25 mouse cellular contexts compared by ENCODE assay signal in the genomic region with DNA sequence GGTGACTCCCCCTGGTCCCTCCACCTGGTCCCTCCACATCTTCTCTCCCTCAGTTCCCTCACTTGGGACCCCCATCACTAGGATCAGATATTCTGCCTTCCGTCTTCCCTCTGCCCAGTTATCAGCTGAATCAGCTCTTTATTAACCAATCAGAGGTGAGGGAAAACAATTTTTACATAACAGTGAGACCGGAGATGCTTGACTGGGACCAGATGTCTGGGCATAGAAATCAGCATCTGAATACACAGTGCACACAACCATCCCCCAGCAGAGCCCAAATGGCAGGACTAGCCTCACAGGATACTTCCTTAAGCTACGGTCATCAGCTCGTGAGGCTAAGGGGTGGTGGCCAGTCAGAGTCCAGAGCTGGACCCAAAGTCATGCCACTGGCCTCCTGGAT. TPM values are rescaled to one million over a fixed set of nuclear protein-coding genes. Genes with fewer than 3 reads are reported as not detected.
A peak's percentile ranks its signal among the peaks of the same experiment; 100 is the strongest.
DNase-seq lines count a peak whose midpoint lies in the region; ATAC-seq and TF ChIP-seq lines count a peak whose summit lies in the region.
"Had no signal": no experiment of that assay in that cellular context is flagged by ENCODE, and none has a peak within 500 bp of the region (broad histone marks: within the 10 kb centered on the region; RNA-seq: fewer than 3 reads in every experiment).

No protein-coding gene starts in this region.

- peaks cover 6% of the 10 kb centered on the region for H3K4me1 ChIP-seq in heart, adult 2 months (ENCODE audit: control insufficient read depth, insufficient read depth, low read length)
- no peaks in the 10 kb centered on the region for H3K4me1 ChIP-seq in midbrain, embryonic 11.5 days (ENCODE audit: control insufficient read depth, insufficient read depth, low read length)
- peaks cover 3% of the 10 kb centered on the region; the same call in 1 of the 2 replicates for H3K4me1 ChIP-seq in midbrain, embryonic 16.5 days (ENCODE audit: control insufficient read depth, insufficient read depth, low read length)
- H3K4me1 ChIP-seq in forebrain, postnatal 0 days (ENCODE audit: insufficient read depth) = peaks cover 3% of the 10 kb centered on the region; the same call in 1 of the 2 replicates
- H3K4me1 ChIP-seq: liver, embryonic 15.5 days had no signal

- H3K4me3 ChIP-seq in heart, adult 2 months = no peak overlapping the region
- no peak overlapping the region for H3K4me3 ChIP-seq in midbrain, embryonic 11.5 days (ENCODE audit: low read depth, low read length)
- H3K4me3 ChIP-seq in midbrain, embryonic 16.5 days (ENCODE audit: low read depth, low read length) = no peak overlapping the region
- H3K4me3 ChIP-seq in forebrain, postnatal 0 days (ENCODE audit: low read depth, low read length) = no peak overlapping the region
- H3K4me3 ChIP-seq: gastrocnemius, adult 2 months; heart, embryonic 13.5 days; limb, embryonic 15.5 days; liver, embryonic 15.5 days had no signal

- WGBS in heart, adult 2 months = 64% methylated on average over 4 of the region's 4 CpGs
- 59% methylated on average over 4 of the region's 4 CpGs for WGBS in midbrain, embryonic 11.5 days
- 46% methylated on average over 4 of the region's 4 CpGs for WGBS in midbrain, embryonic 16.5 days
- 41% methylated on average over 4 of the region's 4 CpGs for WGBS in forebrain, postnatal 0 days

- H3K27ac ChIP-seq in heart, adult 2 months = no peak overlapping the region
- H3K27ac ChIP-seq in midbrain, embryonic 11.5 days (ENCODE audit: low read depth, low read length) = no peak overlapping the region
- no peak overlapping the region for H3K27ac ChIP-seq in midbrain, embryonic 16.5 days (ENCODE audit: low read length)
- no peak overlapping the region for H3K27ac ChIP-seq in forebrain, postnatal 0 days (ENCODE audit: low read depth, low read length)
- H3K27ac ChIP-seq: gastrocnemius, adult 2 months; heart, embryonic 13.5 days; kidney, postnatal 0 days; limb, embryonic 15.5 days; liver, embryonic 15.5 days had no signal

- ATAC-seq in midbrain, embryonic 11.5 days (ENCODE audit: low FRiP score) = 0 out of 2 replicates have a peak, but pooled peaks have one; percentile 40
- no peak for ATAC-seq in midbrain, embryonic 16.5 days
- ATAC-seq in forebrain, postnatal 0 days = peak; percentile 50
- ATAC-seq: lung, postnatal 0 days had no signal

- no peak overlapping the region for H3K4me2 ChIP-seq in midbrain, embryonic 11.5 days
- no peak overlapping the region for H3K4me2 ChIP-seq in midbrain, embryonic 16.5 days (ENCODE audit: low read length)
- H3K4me2 ChIP-seq in forebrain, postnatal 0 days (ENCODE audit: low read depth) = no peak overlapping the region
- H3K4me2 ChIP-seq: heart, embryonic 13.5 days; limb, embryonic 15.5 days; liver, embryonic 15.5 days had no signal

- no peak for TF ChIP-seq POLR2A in heart, adult 2 months (IDR thresholded peaks at IDR 0.05; ENCODE audit: insufficient read depth, low read depth, low read length)

- H3K27me3 ChIP-seq in heart, adult 2 months (ENCODE audit: control insufficient read depth, insufficient read depth, low read length) = no peaks in the 10 kb centered on the region
- no peaks in the 10 kb centered on the region for H3K27me3 ChIP-seq in midbrain, embryonic 11.5 days (ENCODE audit: control insufficient read depth, insufficient read depth, low read length)
- no peaks in the 10 kb centered on the region for H3K27me3 ChIP-seq in midbrain, embryonic 16.5 days (ENCODE audit: control insufficient read depth, insufficient read depth, low read depth, low read length)
- no peaks in the 10 kb centered on the region for H3K27me3 ChIP-seq in forebrain, postnatal 0 days (ENCODE audit: insufficient read depth, low read length)
- H3K27me3 ChIP-seq: limb, embryonic 15.5 days; liver, embryonic 15.5 days had no signal

- TF ChIP-seq CTCF in heart, adult 2 months (IDR thresholded peaks at IDR 0.05) = no peak
- TF ChIP-seq CTCF in forebrain, postnatal 0 days (IDR thresholded peaks at IDR 0.05; ENCODE audit: low read depth) = no peak

- H3K36me3 ChIP-seq in heart, adult 2 months (ENCODE audit: control insufficient read depth, insufficient read depth, low read length) = no peaks in the 10 kb centered on the region
- no peaks in the 10 kb centered on the region for H3K36me3 ChIP-seq in midbrain, embryonic 11.5 days (ENCODE audit: control insufficient read depth, insufficient read depth, low read length)
- no peaks in the 10 kb centered on the region for H3K36me3 ChIP-seq in midbrain, embryonic 16.5 days (ENCODE audit: control insufficient read depth, insufficient read depth, low read length)
- no peaks in the 10 kb centered on the region for H3K36me3 ChIP-seq in forebrain, postnatal 0 days (ENCODE audit: insufficient read depth)
- H3K36me3 ChIP-seq: G1E; heart, embryonic 13.5 days; limb, embryonic 15.5 days; liver, embryonic 15.5 days had no signal

- no peak overlapping the region for H3K9ac ChIP-seq in heart, adult 2 months (ENCODE audit: low read depth, low read length)
- H3K9ac ChIP-seq in midbrain, embryonic 11.5 days (ENCODE audit: low read length) = no peak overlapping the region
- no peak overlapping the region for H3K9ac ChIP-seq in midbrain, embryonic 16.5 days (ENCODE audit: low read depth, low read length)
- H3K9ac ChIP-seq in forebrain, postnatal 0 days = no peak overlapping the region
- H3K9ac ChIP-seq: heart, embryonic 13.5 days; limb, embryonic 15.5 days; liver, embryonic 15.5 days had no signal

- intact Hi-C loops in heart, adult 2 months (cut with DNase I) = loop anchor here (5.0 kb wide), 1 partner anchor 40 kb away; no protein-coding TSS in a partner anchor

- no peak for TF ChIP-seq EP300 in heart, adult 2 months (IDR thresholded peaks at IDR 0.05; ENCODE audit: insufficient read depth, low read depth, low read length)

- H3K9me3 ChIP-seq in midbrain, embryonic 11.5 days (ENCODE audit: control insufficient read depth, low read length) = no peaks in the 10 kb centered on the region
- H3K9me3 ChIP-seq in midbrain, embryonic 16.5 days (replicated peaks; ENCODE audit: control insufficient read depth, low read length, poor library complexity, severe bottlenecking) = no peaks in the 10 kb centered on the region
- no peaks in the 10 kb centered on the region for H3K9me3 ChIP-seq in forebrain, postnatal 0 days (ENCODE audit: low read length)
- H3K9me3 ChIP-seq: G1E; heart, embryonic 13.5 days; limb, embryonic 15.5 days; liver, embryonic 15.5 days had no signal

- DNase-seq in heart, adult 11 months = peak; percentile 55
- DNase-seq in heart, adult 2 months = no peak
- DNase-seq in midbrain, embryonic 11.5 days (ENCODE audit: low spot score, missing footprints) = no peak
- DNase-seq in WW6 (ENCODE audit: low read depth, low spot score) = peak; percentile 24
- no peak for DNase-seq in forebrain, postnatal 0 days
- no peak for DNase-seq in spleen, adult 12 weeks (ENCODE audit: low spot score)
- DNase-seq: cerebellum, adult 8-10 months; gastrocnemius, adult 2 months; kidney, adult 18-20 months; thymus, postnatal 25 days had no signal

- H3K79me2 ChIP-seq in heart, adult 2 months (replicated peaks; ENCODE audit: control insufficient read depth, insufficient read depth, low read length) = no peaks in the 10 kb centered on the region

RNA-seq across cellular contexts. Expression of a gene that starts 41.6 kb away (rescaled TPM):
- 1,000 to 10,000 TPM in 1 of 2 experiments, 100 to 1,000 TPM in 1; 856 to 1,030 TPM for total RNA-seq in heart, adult 2 months (2021)
- 558 and 706 TPM in 2 replicates for polyA plus RNA-seq in heart, adult 2 months (2012; rRNA removed)
- 274 and 289 TPM in 2 replicates for polyA plus RNA-seq in midbrain, embryonic 11.5 days (2014; fragmentation: Nextera tagmentation; extraction: Ambion mirVana)
- polyA plus RNA-seq in midbrain, embryonic 16.5 days (2015; fragmentation: Nextera tagmentation; extraction: Ambion mirVana) = 300 and 309 TPM in 2 replicates
- 181 and 182 TPM in 2 replicates for total RNA-seq in forebrain, postnatal 0 days (2014; rRNA removed)
- polyA plus RNA-seq in forebrain, postnatal 0 days (2015; fragmentation: Nextera tagmentation; extraction: Ambion mirVana) = 335 and 345 TPM in 2 replicates

RNA-seq across cellular contexts. Expression of a gene that starts 52.8 kb away (rescaled TPM):
- not detected for total RNA-seq in heart, adult 2 months (2021)
- not detected in 2 replicates for polyA plus RNA-seq in heart, adult 2 months (2012; rRNA removed)
- not detected in 2 replicates for polyA plus RNA-seq in midbrain, embryonic 11.5 days (2014; fragmentation: Nextera tagmentation; extraction: Ambion mirVana)
- polyA plus RNA-seq in midbrain, embryonic 16.5 days (2015; fragmentation: Nextera tagmentation; extraction: Ambion mirVana) = not detected in 2 replicates
- not detected in 2 replicates for total RNA-seq in forebrain, postnatal 0 days (2014; rRNA removed)
- polyA plus RNA-seq in forebrain, postnatal 0 days (2015; fragmentation: Nextera tagmentation; extraction: Ambion mirVana) = not detected in 2 replicates
- total RNA-seq: adrenal gland, postnatal 4 days; gastrocnemius, adult 2 months; granulocyte monocyte progenitor cell, adult 5-6 weeks; heart, postnatal 25 days; layer of hippocampus, adult 18-20 months; left cerebral cortex, postnatal 36 days; megakaryocyte progenitor cell, adult 5-6 weeks had no signal
- polyA plus RNA-seq: C2C12; G1E; heart, embryonic 13.5 days; kidney, postnatal 0 days; limb, embryonic 15.5 days; liver, embryonic 15.5 days; lung, postnatal 0 days; small intestine, adult 2 months had no signal

Comparison
In these comparisons a context has a peak if more than half of its experiments do, and no peak if none do; other contexts are left out.
1. DNase-seq: peak in heart, adult 11 months (single experiment) and WW6 (single experiment); none in heart, adult 2 months (0 of 2), midbrain, embryonic 11.5 days (single experiment), forebrain, postnatal 0 days (single experiment) and spleen, adult 12 weeks (single experiment).